Mouse (Mus musculus) C2C12 (cell line): ENCODE results near the gene Tacc2. TPM values are rescaled to one million over a fixed set of nuclear protein-coding genes. Genes with fewer than 3 reads are reported as not detected.

Source experiments
- H3K27me3 ChIP-seq: one replicate; pipeline ENCODE4 v1.6.1; 2011; ENCODE audit not compliant: control insufficient read depth, insufficient read depth, insufficient read length
- H3K36me3 ChIP-seq: one replicate; pipeline ENCODE4 v1.6.1; 2011; ENCODE audit not compliant: control insufficient read depth, insufficient read depth
- H3K4me3 ChIP-seq: one replicate; pipeline ENCODE4 v1.5.1; 2011; ENCODE audit warnings: mild to moderate bottlenecking, control low read depth; ENCODE audit not compliant: poor library complexity, insufficient read depth, severe bottlenecking
- H3K79me2 ChIP-seq: one replicate; pipeline ENCODE4 v1.6.1; 2011; ENCODE audit not compliant: control insufficient read depth, insufficient read depth
- H3K79me3 ChIP-seq: one replicate; pipeline ENCODE4 v1.6.1; 2011; ENCODE audit warnings: low read depth, control low read depth
- H3ac ChIP-seq: one replicate; pipeline ENCODE3; 2011; ENCODE audit warnings: low read depth; ENCODE audit not compliant: control insufficient read depth, insufficient read length
- CEBPB ChIP-seq: IDR thresholded peaks from one replicate; pipeline ENCODE4 v1.6.1; 2011; ENCODE audit warnings: low read depth, mild to moderate bottlenecking, control low read depth, moderate library complexity
- CTCF ChIP-seq: IDR thresholded peaks from one replicate; pipeline ENCODE4 v1.5.1; 2011; ENCODE audit not compliant: control insufficient read depth, insufficient read depth, insufficient read length
- FOSL1 ChIP-seq: IDR thresholded peaks from one replicate; pipeline ENCODE4 v1.8.0; 2011; ENCODE audit warnings: mild to moderate bottlenecking, low read length; ENCODE audit not compliant: poor library complexity, insufficient read depth, severe bottlenecking
- MAX ChIP-seq: IDR thresholded peaks from one replicate; pipeline ENCODE4 v1.6.1; 2011; ENCODE audit warnings: mild to moderate bottlenecking, control low read depth
- MYOD1 ChIP-seq: IDR thresholded peaks from one replicate; pipeline ENCODE4 v1.6.1; 2011; ENCODE audit warnings: low read depth; ENCODE audit not compliant: control insufficient read depth, insufficient read length
- MYOG ChIP-seq: IDR thresholded peaks from one replicate; pipeline ENCODE4 v1.6.1; 2011; ENCODE audit not compliant: control insufficient read depth, insufficient read length; ENCODE audit errors: extremely low read depth
- USF1 ChIP-seq: IDR thresholded peaks from one replicate; pipeline ENCODE4 v1.6.1; 2011; ENCODE audit warnings: low read depth, mild to moderate bottlenecking, control low read depth, moderate library complexity
- polyA plus RNA-seq: library from polyadenylated mRNA; unstranded; fragments of >200 nt; fragmentation: generic; extraction: Trizol; gene quantifications from one replicate; pipeline ENCODE4 v1.2.1, GENCODE M21; 2012; ENCODE audit warnings: missing spikeins

The Tacc2 gene
- polyA plus RNA-seq, 1 experiment = 44.8 TPM

- H3K36me3 ChIP-seq = no peaks in the 10 kb centered on the region
- no peaks in the 10 kb centered on the region for H3K79me3 ChIP-seq
- no peaks in the 10 kb centered on the region for H3K79me2 ChIP-seq
- TF ChIP-seq FOSL1 = no peak
- no peak for TF ChIP-seq MAX
- no peak for TF ChIP-seq MYOG
- TF ChIP-seq USF1 = no peak
- no peak for TF ChIP-seq MYOD1
- TF ChIP-seq CEBPB = no peak
- H3K27me3 ChIP-seq = no peaks in the 10 kb centered on the region
- H3ac ChIP-seq = no peak overlapping the region
- no peak overlapping the region for H3K4me3 ChIP-seq
Measured at GRCm38 (mm10) chr7:130789456-130789855, 212.2 kb downstream of the Tacc2 start.

- Histone ChIP-seq H3ac (no peak overlapping the region), H3K79me3 (no peaks in the 10 kb centered on the region), H3K4me3 (no peak overlapping the region), H3K27me3 (no peaks in the 10 kb centered on the region), H3K79me2 (no peaks in the 10 kb centered on the region), H3K36me3 (no peaks in the 10 kb centered on the region)
- TF ChIP-seq MYOG = no peak
- TF ChIP-seq USF1 = no peak
- no peak for TF ChIP-seq MAX
- no peak for TF ChIP-seq CEBPB
- no peak for TF ChIP-seq CTCF
- TF ChIP-seq FOSL1 = no peak
- no peak for TF ChIP-seq MYOD1
Measured at GRCm38 (mm10) chr7:130793671-130794070, 216.4 kb downstream of the Tacc2 start.

GRCm38 (mm10) chr7:130796786-130797185, 219.5 kb downstream of the Tacc2 start:
- no peak for TF ChIP-seq MYOD1
- no peak for TF ChIP-seq FOSL1
- no peak for TF ChIP-seq MYOG
- TF ChIP-seq USF1 = no peak
- TF ChIP-seq MAX = no peak
- TF ChIP-seq CEBPB = no peak
- no peak for TF ChIP-seq CTCF
- Histone ChIP-seq H3K79me3 (no peaks in the 10 kb centered on the region), H3K27me3 (no peaks in the 10 kb centered on the region), H3K36me3 (no peaks in the 10 kb centered on the region), H3ac (no peak overlapping the region), H3K79me2 (no peaks in the 10 kb centered on the region), H3K4me3 (no peak overlapping the region)

- Histone ChIP-seq H3K79me2 (no peaks in the 10 kb centered on the region), H3K79me3 (no peaks in the 10 kb centered on the region)
- TF ChIP-seq FOSL1 (no peak), MYOG (no peak), MYOD1 (no peak), MAX (no peak), CTCF (no peak)
Measured at GRCm38 (mm10) chr7:130797524-130797923, 220.3 kb downstream of the Tacc2 start.

GRCm38 (mm10) chr7:130799418-130799817, 222.2 kb downstream of the Tacc2 start:
- TF ChIP-seq CTCF = no peak
- no peak for TF ChIP-seq CEBPB
- TF ChIP-seq MYOD1 = no peak
- no peak for TF ChIP-seq MAX
- no peak for TF ChIP-seq FOSL1
- TF ChIP-seq MYOG = no peak
- no peak for TF ChIP-seq USF1
- Histone ChIP-seq H3K79me2 (no peaks in the 10 kb centered on the region), H3ac (no peak overlapping the region), H3K4me3 (no peak overlapping the region), H3K79me3 (no peaks in the 10 kb centered on the region), H3K36me3 (no peaks in the 10 kb centered on the region), H3K27me3 (no peaks in the 10 kb centered on the region)

More at GRCm38 (mm10) chr7:130797524-130797923, 220.3 kb downstream of the Tacc2 start:
- H3K4me3 ChIP-seq = no peak overlapping the region
- no peaks in the 10 kb centered on the region for H3K27me3 ChIP-seq
- H3ac ChIP-seq = no peak overlapping the region
- H3K36me3 ChIP-seq = no peaks in the 10 kb centered on the region

DNA sequence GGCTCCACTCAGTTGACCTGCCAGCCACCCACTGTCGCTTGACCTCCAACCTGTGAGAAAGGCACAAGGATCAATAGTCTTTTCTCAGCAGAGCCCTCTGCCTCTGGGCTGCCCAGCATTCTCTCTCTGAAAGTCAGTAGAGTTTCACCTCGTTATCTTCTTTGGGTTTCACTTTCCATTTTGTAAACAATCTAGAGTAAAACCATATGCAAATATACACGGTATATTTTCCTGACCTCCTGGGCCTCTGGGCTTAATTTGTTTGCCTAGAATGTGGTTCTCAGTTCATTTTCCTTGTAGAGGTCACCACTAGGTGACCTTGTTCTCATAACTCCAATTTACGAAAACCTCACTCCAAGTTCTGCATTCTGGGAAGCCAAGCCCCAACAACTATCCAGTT, 223.4 kb downstream of the Tacc2 start:
- Histone ChIP-seq H3K4me3 (no peak overlapping the region), H3ac (no peak overlapping the region), H3K79me2 (no peaks in the 10 kb centered on the region), H3K27me3 (no peaks in the 10 kb centered on the region), H3K36me3 (no peaks in the 10 kb centered on the region), H3K79me3 (no peaks in the 10 kb centered on the region)
- TF ChIP-seq MYOD1 = no peak
- no peak for TF ChIP-seq MAX
- no peak for TF ChIP-seq MYOG
- no peak for TF ChIP-seq USF1
- TF ChIP-seq CTCF = no peak
